ENCODE assay signal across 20 mouse cellular contexts in genomic region chr14:57901998-57902397, GRCm38 (mm10). TPM values are rescaled to one million over a fixed set of nuclear protein-coding genes. Genes with fewer than 3 reads are reported as not detected.
DNase-seq lines count a peak whose midpoint lies in the region; TF ChIP-seq lines count a peak whose summit lies in the region.
"Had no signal": no experiment of that assay in that cellular context is flagged by ENCODE, and none has a peak within 500 bp of the region (broad histone marks: within the 10 kb centered on the region; RNA-seq: fewer than 3 reads in every experiment).

No protein-coding gene starts in this region.

- no peak overlapping the region for H3K4me3 ChIP-seq in left cerebral cortex, adult 2 months
- H3K4me3 ChIP-seq: embryonic facial prominence, embryonic 13.5 days; embryonic facial prominence, embryonic 15.5 days; erythroblast, embryonic 14.5 days; forebrain, embryonic 10.5 days; forebrain, embryonic 12.5 days had no signal

- peak overlapping the region; percentile 48; the same call in 1 of the 2 replicates for H3K27ac ChIP-seq in left cerebral cortex, adult 2 months
- H3K27ac ChIP-seq: embryonic facial prominence, embryonic 13.5 days; embryonic facial prominence, embryonic 15.5 days; forebrain, embryonic 10.5 days; forebrain, embryonic 12.5 days had no signal

- TF ChIP-seq CTCF in left cerebral cortex, adult 2 months (IDR thresholded peaks at IDR 0.05): no peak

- DNase-seq in adrenal gland, adult 2 months: peak; percentile 57
- no peak for DNase-seq in adrenal gland, postnatal 10 days
- DNase-seq in adrenal gland, postnatal 14 days: peak; percentile 30
- DNase-seq in adrenal gland, postnatal 4 days (ENCODE audit: low spot score in 2 of 2): no peak
- no peak for DNase-seq in left cerebral cortex, adult 2 months (ENCODE audit: extremely low spot score in 1 of 2, low spot score in 2 of 2)
- DNase-seq in left cerebral cortex, adult 18-20 months (ENCODE audit: low spot score in 2 of 2): no peak
- DNase-seq: adrenal gland, postnatal 25 days; B cell, adult 2 months; cerebellum, adult 11 months; cerebellum, adult 18-20 months; cerebellum, adult 8-10 months; cerebellum, adult 9-11 months; cerebellum, postnatal 14 days; cerebellum, postnatal 36 days; embryo, embryonic 11 days had no signal

- intact Hi-C loops in left cerebral cortex, adult 2 months (cut with DNase I): loop anchor here (10.0 kb wide), 1 partner anchor 527 kb away; no protein-coding TSS in a partner anchor

RNA-seq across cellular contexts. Expression of gene Zdhhc20, which starts 11.9 kb away (rescaled TPM):
- total RNA-seq in adrenal gland, adult 2 months (2021): 10 to 100 TPM; 36.5 to 40.5 TPM
- polyA plus RNA-seq in adrenal gland, adult 2 months (2012; rRNA removed): 3.8 and 5.1 TPM in 2 replicates
- 10 to 100 TPM; 33.3 to 40.0 TPM for total RNA-seq in adrenal gland, postnatal 10 days (2021)
- total RNA-seq in adrenal gland, postnatal 14 days (2021): 31.0 and 35.9 TPM in 2 replicates
- total RNA-seq in adrenal gland, postnatal 4 days (2021): 10 to 100 TPM; 53.8 to 61.9 TPM
- 10 to 100 TPM; 35.2 to 37.4 TPM for total RNA-seq in left cerebral cortex, adult 2 months (2021)
- 10 to 100 TPM; 34.7 to 38.0 TPM for total RNA-seq in left cerebral cortex, adult 18-20 months (2021)
- polyA plus RNA-seq: erythroblast, embryonic 14.5 days had no signal

Comparison
In these comparisons a context has a peak if more than half of its experiments do, and no peak if none do; other contexts are left out.
1. DNase-seq: peak in adrenal gland, adult 2 months (single experiment) and adrenal gland, postnatal 14 days (single experiment); none in adrenal gland, postnatal 10 days (single experiment), adrenal gland, postnatal 4 days (0 of 2), left cerebral cortex, adult 2 months (0 of 2) and left cerebral cortex, adult 18-20 months (0 of 2).